21 mouse cellular contexts compared by ENCODE assay signal in genomic region chr5:54025630-54026029, GRCm38 (mm10). TPM values are rescaled to one million over a fixed set of nuclear protein-coding genes. Genes with fewer than 3 reads are reported as not detected.
DNase-seq lines count a peak whose midpoint lies in the region; ATAC-seq and TF ChIP-seq lines count a peak whose summit lies in the region.
"Had no signal": no experiment of that assay in that cellular context is flagged by ENCODE, and none has a peak within 500 bp of the region (broad histone marks: within the 10 kb centered on the region; RNA-seq: fewer than 3 reads in every experiment).

No protein-coding gene starts in this region.

- H3K4me1 ChIP-seq in MEL (ENCODE audit: control insufficient read depth in 1 of 2, insufficient read depth in 2 of 2, low read length in 2 of 2): peaks cover 8 to 13% of the 10 kb centered on the region in 2 experiments
- H3K4me1 ChIP-seq: embryonic facial prominence, embryonic 12.5 days; hindbrain, embryonic 10.5 days; neural tube, embryonic 12.5 days had no signal

- TF ChIP-seq POLR2A in MEL (IDR thresholded peaks at IDR 0.05; ENCODE audit: control insufficient read depth in 1 of 2, insufficient read depth in 1 of 2, low read depth in 1 of 2, low read length in 2 of 2, poor library complexity in 1 of 2): no peak

- peak; percentile 55 to 84 for TF ChIP-seq EP300 in MEL (IDR thresholded peaks at IDR 0.05; ENCODE audit: low read depth in 1 of 2, low read length in 2 of 2)

- no peak overlapping the region for H3K9ac ChIP-seq in MEL (ENCODE audit: control insufficient read depth, low read depth, low read length, poor library complexity, severe bottlenecking)
- H3K9ac ChIP-seq: embryonic facial prominence, embryonic 12.5 days; neural tube, embryonic 12.5 days had no signal

- H3K36me3 ChIP-seq in MEL (ENCODE audit: control insufficient read depth in 1 of 2, insufficient read depth in 2 of 2, low read length in 2 of 2): peaks cover 0 to 21% of the 10 kb centered on the region in 2 experiments; a peak in 2 of 4 replicates
- H3K36me3 ChIP-seq: embryonic facial prominence, embryonic 12.5 days; hindbrain, embryonic 10.5 days; midbrain, embryonic 10.5 days; neural tube, embryonic 12.5 days had no signal

- H3K27me3 ChIP-seq in MEL (ENCODE audit: control insufficient read depth in 1 of 2, insufficient read depth in 2 of 2, low read length in 2 of 2): no peaks in the 10 kb centered on the region
- H3K27me3 ChIP-seq: embryonic facial prominence, embryonic 12.5 days; neural tube, embryonic 12.5 days had no signal

- H3K9me3 ChIP-seq in MEL (replicated peaks; ENCODE audit: insufficient read depth, low read length): no peaks in the 10 kb centered on the region
- H3K9me3 ChIP-seq: embryonic facial prominence, embryonic 12.5 days; hindbrain, embryonic 10.5 days; midbrain, embryonic 10.5 days; neural tube, embryonic 12.5 days had no signal

- TF ChIP-seq CTCF in MEL (IDR thresholded peaks at IDR 0.05 in 2 of 3, conservative IDR thresholded peaks at IDR 0.05 in 1 of 3; ENCODE audit: control insufficient read depth in 1 of 3, insufficient read depth in 1 of 3, low read depth in 2 of 3, low read length in 3 of 3, poor library complexity in 1 of 3, severe bottlenecking in 1 of 3): no peak

- H3K4me3 ChIP-seq in MEL (ENCODE audit: control insufficient read depth in 1 of 2, insufficient read depth in 1 of 2, low read depth in 2 of 2, low read length in 2 of 2): no peak overlapping the region
- H3K4me3 ChIP-seq: embryonic facial prominence, embryonic 12.5 days; erythroblast, embryonic 14.5 days; hindbrain, embryonic 10.5 days; midbrain, embryonic 10.5 days; neural tube, embryonic 12.5 days had no signal

- peaks cover 8% of the 10 kb centered on the region; the same call in 1 of the 2 replicates for H3K79me2 ChIP-seq in MEL (ENCODE audit: control insufficient read depth, insufficient read depth, low read length, poor library complexity)

- peak overlapping the region; percentile 85 for H3K27ac ChIP-seq in MEL (ENCODE audit: control insufficient read depth, low read depth, low read length)
- H3K27ac ChIP-seq: embryonic facial prominence, embryonic 12.5 days; hindbrain, embryonic 10.5 days; midbrain, embryonic 10.5 days; neural tube, embryonic 12.5 days had no signal

- ATAC-seq in hematopoietic stem cell, adult 5-6 weeks (replicated peaks in 1 of 2; ENCODE audit: insufficient read depth in 1 of 2, low FRiP score in 2 of 2, low TSS enrichment in 1 of 2, low read depth in 1 of 2, poor library complexity in 2 of 2, severe bottlenecking in 2 of 2): peak; percentile 96 to 98
- no peak for ATAC-seq in erythroid progenitor cell, adult 5-6 weeks (replicated peaks; ENCODE audit: low FRiP score, poor library complexity, severe bottlenecking)
- ATAC-seq in activated CD4-positive, CD25-positive, alpha-beta regulatory T cell, adult 4 months: no peak
- ATAC-seq: forebrain, embryonic 14.5 days had no signal

- DNase-seq in spleen, postnatal 36 days (ENCODE audit: low spot score in 2 of 2): peak; percentile 56 to 74
- no peak for DNase-seq in spleen, adult 12 weeks (ENCODE audit: low spot score)
- peak; percentile 91 for DNase-seq in MEL (ENCODE audit: low read depth, low spot score)
- no peak for DNase-seq in left cerebral cortex, adult 8-10 months (ENCODE audit: low spot score in 2 of 2)
- DNase-seq: cerebellum, adult 9-11 months; gastrocnemius, postnatal 10 days; kidney, adult 8-10 months; kidney, postnatal 36 days; layer of hippocampus, adult 9-11 months; lung, adult 18-20 months; right cerebral cortex, adult 18-20 months; thymus, postnatal 14 days had no signal

- TF ChIP-seq RAD21 in MEL (IDR thresholded peaks at IDR 0.05; ENCODE audit: low read depth, low read length): no peak

TF ChIP-seq in MEL, 35 proteins besides CTCF, POLR2A, EP300 and RAD21:
- TF ChIP-seq TCF12 (IDR thresholded peaks at IDR 0.05; ENCODE audit: low read depth, low read length) (peak; percentile 26; the same call in 1 of the 2 replicates), NELFE (IDR thresholded peaks at IDR 0.05; ENCODE audit: low read depth, low read length) (no peak), ZNF384 (IDR thresholded peaks at IDR 0.05; ENCODE audit: low read depth, low read length) (no peak), BHLHE40 (IDR thresholded peaks at IDR 0.05; ENCODE audit: borderline replicate concordance, low read depth, low read length) (0 out of 2 replicates have a peak, but pooled peaks have one; percentile 20), MYC (IDR thresholded peaks at IDR 0.05; ENCODE audit: low read depth, low read length) (no peak), TBP (IDR thresholded peaks at IDR 0.05; ENCODE audit: low read depth, low read length) (no peak), SMC3 (IDR thresholded peaks at IDR 0.05; ENCODE audit: low read depth, low read length) (no peak), E2F4 (IDR thresholded peaks at IDR 0.05; ENCODE audit: borderline replicate concordance, low read depth, low read length) (no peak), ZKSCAN1 (IDR thresholded peaks at IDR 0.05; ENCODE audit: low read depth, low read length) (no peak), ELF1 (IDR thresholded peaks at IDR 0.05; ENCODE audit: low read depth, low read length) (peak; percentile 53; the same call in 1 of the 2 replicates), JUND (IDR thresholded peaks at IDR 0.05; ENCODE audit: low read depth, low read length) (no peak), CHD1 (IDR thresholded peaks at IDR 0.05; ENCODE audit: low read depth, low read length) (no peak), ETS1 (IDR thresholded peaks at IDR 0.05; ENCODE audit: low read depth, low read length) (peak; percentile 59; the same call in 1 of the 2 replicates), UBTF (IDR thresholded peaks at IDR 0.05; ENCODE audit: borderline replicate concordance, insufficient read depth, low read depth, low read length) (no peak), ZC3H11A (IDR thresholded peaks at IDR 0.05; ENCODE audit: low read depth, low read length) (no peak), HCFC1 (IDR thresholded peaks at IDR 0.05; ENCODE audit: low read depth, low read length) (no peak), SIN3A (IDR thresholded peaks at IDR 0.05; ENCODE audit: low read length) (peak; percentile 72), MEF2A (IDR thresholded peaks at IDR 0.05; ENCODE audit: extremely low read depth, insufficient replicate concordance, low read depth, low read length, poor library complexity, severe bottlenecking) (no peak), RCOR1 (IDR thresholded peaks at IDR 0.05; ENCODE audit: low read depth, low read length) (peak; percentile 84), POLR2AphosphoS2 (IDR thresholded peaks at IDR 0.05; ENCODE audit: low read length) (no peak), CHD2 (IDR thresholded peaks at IDR 0.05; ENCODE audit: low read length) (no peak), GATA1 (IDR thresholded peaks at IDR 0.05; ENCODE audit: low read depth, low read length) (peak; percentile 18; the same call in 1 of the 2 replicates), MAFK (IDR thresholded peaks at IDR 0.05; ENCODE audit: borderline replicate concordance, low read depth, low read length) (no peak), KAT2A (conservative IDR thresholded peaks at IDR 0.05; ENCODE audit: low read depth, low read length) (no peak; the same call in 1 of the 2 replicates), USF1 (IDR thresholded peaks at IDR 0.05; ENCODE audit: low read depth, low read length) (no peak), MXI1 (IDR thresholded peaks at IDR 0.05; ENCODE audit: low read depth, low read length) (peak; percentile 69; the same call in 1 of the 2 replicates), POLR2AphosphoS5 (IDR thresholded peaks at IDR 0.05; ENCODE audit: borderline replicate concordance, low read depth, low read length) (no peak), NRF1 (IDR thresholded peaks at IDR 0.05; ENCODE audit: insufficient read depth, low read depth, low read length, poor library complexity, severe bottlenecking) (no peak), GABPA (IDR thresholded peaks at IDR 0.05; ENCODE audit: low read depth, low read length) (no peak), MYB (IDR thresholded peaks at IDR 0.05; ENCODE audit: low read depth, low read length) (no peak), USF2 (IDR thresholded peaks at IDR 0.05; ENCODE audit: borderline replicate concordance in 1 of 2, insufficient read depth in 1 of 2, low read depth in 1 of 2, low read length in 2 of 2) (no peak), MAZ (IDR thresholded peaks at IDR 0.05; ENCODE audit: low read depth, low read length) (no peak), ZMIZ1 (IDR thresholded peaks at IDR 0.05; ENCODE audit: low read depth, low read length) (no peak), TAL1 (IDR thresholded peaks at IDR 0.05; ENCODE audit: low read length) (no peak), MAX (IDR thresholded peaks at IDR 0.05; ENCODE audit: low read length) (0 out of 2 replicates have a peak, but pooled peaks have one; percentile 32)

RNA-seq across cellular contexts. Expression of gene Stim2, which starts 27.3 kb away (rescaled TPM):
- 11.7 and 14.5 TPM in 2 replicates for total RNA-seq in MEL (2012; rRNA removed)
- polyA plus RNA-seq in MEL (2012; ENCODE audit: insufficient read depth in 1 of 2, insufficient read length in 2 of 2, low read depth in 1 of 2, low replicate concordance in 2 of 2, missing spikeins in 1 of 2): 10 to 100 TPM in 1 of 2 experiments, not detected in 1; 18.6 TPM
- 24.3 and 24.5 TPM in 2 replicates for total RNA-seq in hematopoietic stem cell, adult 5-6 weeks (2017)
- 5.0 and 8.0 TPM in 2 replicates for total RNA-seq in erythroid progenitor cell, adult 5-6 weeks (2015; ENCODE audit: low replicate concordance)
- 5.0 and 5.4 TPM in 2 replicates for total RNA-seq in erythroid progenitor cell, adult 5-6 weeks (2017; ENCODE audit: low replicate concordance)
- 10 to 100 TPM; 73.6 to 84.1 (median 77.8) TPM for total RNA-seq in left cerebral cortex, adult 8-10 months (2022)
- polyA plus RNA-seq in activated CD4-positive, CD25-positive, alpha-beta regulatory T cell, adult 4 months (2017; shearing (Covaris generic)): 10 to 100 TPM; 19.4 to 19.7 TPM

Comparison
In these comparisons a context has a peak if more than half of its experiments do, and no peak if none do; other contexts are left out.
1. DNase-seq: peak in spleen, postnatal 36 days (2 of 2) and MEL (single experiment); none in spleen, adult 12 weeks (single experiment) and left cerebral cortex, adult 8-10 months (0 of 2).
2. ATAC-seq: peak in hematopoietic stem cell, adult 5-6 weeks (2 of 2); none in erythroid progenitor cell, adult 5-6 weeks (single experiment) and activated CD4-positive, CD25-positive, alpha-beta regulatory T cell, adult 4 months (single experiment).